Mouse (Mus musculus) olfactory bulb, adult 2 months (tissue): ENCODE results near the gene 1700025G04Rik. TPM values are rescaled to one million over a fixed set of nuclear protein-coding genes. Genes with fewer than 3 reads are reported as not detected.

Source experiments
- H3K27ac ChIP-seq: fragments of 200-500 bp; 2 replicates; pipeline ENCODE4 v1.5.1; 2012; ENCODE audit warnings: low read depth, low read length; ENCODE audit not compliant: insufficient read depth
- H3K4me1 ChIP-seq: fragments of 200-500 bp; 2 replicates; pipeline ENCODE4 v1.6.1; 2012; ENCODE audit warnings: low read length; ENCODE audit not compliant: control insufficient read depth, insufficient read depth
- H3K4me3 ChIP-seq: fragments of 200-500 bp; 2 replicates; pipeline ENCODE4 v1.5.1; 2012; ENCODE audit warnings: mild to moderate bottlenecking, low read depth, low read length, moderate library complexity; ENCODE audit not compliant: insufficient read depth
- CTCF ChIP-seq: fragments of 200-500 bp; IDR thresholded peaks from 2 replicates; pipeline ENCODE4 v1.5.1; 2012; ENCODE audit warnings: low read depth, mild to moderate bottlenecking, low read length, moderate library complexity; ENCODE audit not compliant: insufficient read depth
- POLR2A ChIP-seq: fragments of 200-500 bp; IDR thresholded peaks from 2 replicates; pipeline ENCODE4 v1.6.1; 2012; ENCODE audit warnings: mild to moderate bottlenecking, low read depth, low read length, moderate library complexity; ENCODE audit not compliant: insufficient read depth
- WGBS: fragments of 180-500 bp; shearing (Covaris S2); methylation state at CpG from one replicate; pipeline ENCODE4 v1.1.7; 2018; 5-methylcytosine and 5-hydroxymethylcytosine counted together
- polyA plus RNA-seq: library from polyadenylated mRNA; stranded (reverse); fragments of >200 nt; gene quantifications from 2 replicates; pipeline ENCODE4 v1.2.4, GENCODE M21; 2012; ENCODE audit warnings: low replicate concordance; ENCODE audit not compliant: missing spikeins, insufficient read depth, insufficient read length

The 1700025G04Rik gene
- polyA plus RNA-seq, 1 experiment: not detected

GRCm38 (mm10) chr1:151973110-151973700 lies 116.7 kb downstream of the 1700025G04Rik start:
- TF ChIP-seq CTCF (no peak), POLR2A (no peak)
- H3K4me1 ChIP-seq: peaks cover 13% of the 10 kb centered on the region
- no peak overlapping the region for H3K4me3 ChIP-seq
- H3K27ac ChIP-seq: no peak overlapping the region
- WGBS: 86% methylated on average over 5 of the region's 5 CpGs

GRCm38 (mm10) chr1:151971581-151971980 lies 118.3 kb downstream of the 1700025G04Rik start:
- TF ChIP-seq CTCF: no peak
- TF ChIP-seq POLR2A: no peak
- no peak overlapping the region for H3K4me3 ChIP-seq
- 94% methylated on average over 2 of the region's 2 CpGs for WGBS
- H3K4me1 ChIP-seq: peaks cover 11% of the 10 kb centered on the region; the same call in 1 of the 2 replicates
- no peak overlapping the region for H3K27ac ChIP-seq

GRCm38 (mm10) chr1:151968126-151968525 lies 121.8 kb downstream of the 1700025G04Rik start:
- H3K4me3 ChIP-seq: no peak overlapping the region
- H3K4me1 ChIP-seq: no peaks in the 10 kb centered on the region
- 98% methylated on average over 5 of the region's 5 CpGs for WGBS
- no peak for TF ChIP-seq POLR2A
- TF ChIP-seq CTCF: no peak
- H3K27ac ChIP-seq: no peak overlapping the region

GRCm38 (mm10) chr1:151964811-151965210 lies 125.1 kb downstream of the 1700025G04Rik start:
- H3K27ac ChIP-seq: no peak overlapping the region
- TF ChIP-seq POLR2A: no peak
- WGBS: 94% methylated on average over 2 of the region's 2 CpGs
- H3K4me1 ChIP-seq: no peaks in the 10 kb centered on the region
- no peak overlapping the region for H3K4me3 ChIP-seq

- TF ChIP-seq CTCF: no peak
- no peak for TF ChIP-seq POLR2A
- no peak overlapping the region for H3K27ac ChIP-seq
- 0 out of 2 replicates have a peak, but pooled peaks cover 2% of the 10 kb centered on the region for H3K4me1 ChIP-seq
- WGBS: 93% methylated on average over 7 of the region's 7 CpGs
- no peak overlapping the region for H3K4me3 ChIP-seq
These were observed 126.7 kb downstream of the 1700025G04Rik start for GRCm38 (mm10) chr1:151963248-151963647.

- no peak overlapping the region for H3K27ac ChIP-seq
- no peak overlapping the region for H3K4me3 ChIP-seq
- 0 out of 2 replicates have a peak, but pooled peaks cover 2% of the 10 kb centered on the region for H3K4me1 ChIP-seq
- no peak for TF ChIP-seq CTCF
- no peak for TF ChIP-seq POLR2A
- 77% methylated on average over 6 of the region's 6 CpGs for WGBS
These were observed 127.8 kb downstream of the 1700025G04Rik start for GRCm38 (mm10) chr1:151962078-151962477.

GRCm38 (mm10) chr1:151961204-151961603 lies 128.7 kb downstream of the 1700025G04Rik start:
- TF ChIP-seq CTCF (no peak), POLR2A (no peak)
- Histone ChIP-seq H3K27ac (no peak overlapping the region), H3K4me1 (0 out of 2 replicates have a peak, but pooled peaks cover 2% of the 10 kb centered on the region), H3K4me3 (no peak overlapping the region)
- WGBS: 94% methylated on average over 10 of the region's 10 CpGs

GRCm38 (mm10) chr1:151959010-151959409 lies 130.9 kb downstream of the 1700025G04Rik start:
- WGBS: 60% methylated on average over 3 of the region's 3 CpGs
- Histone ChIP-seq H3K4me1 (0 out of 2 replicates have a peak, but pooled peaks cover 2% of the 10 kb centered on the region), H3K27ac (no peak overlapping the region), H3K4me3 (no peak overlapping the region)
- TF ChIP-seq POLR2A (no peak), CTCF (no peak)

- TF ChIP-seq POLR2A: no peak
- no peak for TF ChIP-seq CTCF
These were observed 131.5 kb downstream of the 1700025G04Rik start for GRCm38 (mm10) chr1:151958442-151958841.

More at GRCm38 (mm10) chr1:151958442-151958841, 131.5 kb downstream of the 1700025G04Rik start:
- WGBS: 72% methylated on average over 3 of the region's 3 CpGs
- Histone ChIP-seq H3K4me1 (peaks cover 6% of the 10 kb centered on the region), H3K27ac (no peak overlapping the region), H3K4me3 (no peak overlapping the region)
